24 mouse cellular contexts compared by ENCODE assay signal in genomic region chr3:129375087-129375486, GRCm38 (mm10). TPM values are rescaled to one million over a fixed set of nuclear protein-coding genes. Genes with fewer than 3 reads are reported as not detected.
DNase-seq lines count a peak whose midpoint lies in the region; ATAC-seq and TF ChIP-seq lines count a peak whose summit lies in the region.
"Had no signal": no experiment of that assay in that cellular context is flagged by ENCODE, and none has a peak within 500 bp of the region (broad histone marks: within the 10 kb centered on the region; RNA-seq: fewer than 3 reads in every experiment).

No protein-coding gene starts in this region.

- H3K4me2 ChIP-seq in CH12.LX (ENCODE audit: insufficient read depth, low read depth, poor library complexity, severe bottlenecking): no peak overlapping the region
- H3K4me2 ChIP-seq: embryonic facial prominence, embryonic 13.5 days; embryonic facial prominence, embryonic 15.5 days; forebrain, embryonic 13.5 days; forebrain, embryonic 15.5 days had no signal

- H3K4me1 ChIP-seq in CH12.LX (ENCODE audit: control insufficient read depth in 1 of 2, insufficient read depth in 2 of 2): peaks cover 2 to 12% of the 10 kb centered on the region in 2 experiments; a peak in 2 of 4 replicates
- H3K4me1 ChIP-seq: forebrain, embryonic 13.5 days; forebrain, embryonic 15.5 days had no signal

- TF ChIP-seq RAD21 in CH12.LX (IDR thresholded peaks at IDR 0.05; ENCODE audit: low read depth, low read length): no peak

- no peaks in the 10 kb centered on the region for H3K36me3 ChIP-seq in CH12.LX (replicated peaks in 1 of 2; ENCODE audit: control insufficient read depth in 1 of 2, insufficient read depth in 1 of 2, low read length in 1 of 2)
- H3K36me3 ChIP-seq: embryonic facial prominence, embryonic 13.5 days; embryonic facial prominence, embryonic 15.5 days; forebrain, embryonic 15.5 days; G1E had no signal

- H3K4me3 ChIP-seq in CH12.LX (replicated peaks in 1 of 3; ENCODE audit: low read depth in 2 of 3, low read length in 2 of 3, poor library complexity in 1 of 3): no peak overlapping the region
- H3K4me3 ChIP-seq: embryonic facial prominence, embryonic 13.5 days; embryonic facial prominence, embryonic 15.5 days; forebrain, embryonic 13.5 days; forebrain, embryonic 15.5 days had no signal

- dilution Hi-C loops in CH12.LX (cut with MboI; ENCODE audit: extremely low pct_ligation_motif_present, extremely low pct_unique_long_range_greater_than_20kb, low sequenced_read_pairs): no loop called here

- no peaks in the 10 kb centered on the region for H3K27me3 ChIP-seq in CH12.LX (replicated peaks)
- H3K27me3 ChIP-seq: embryonic facial prominence, embryonic 13.5 days; embryonic facial prominence, embryonic 15.5 days; forebrain, embryonic 13.5 days; forebrain, embryonic 15.5 days; Patski had no signal

- H3K9ac ChIP-seq in CH12.LX (ENCODE audit: insufficient read depth, low read depth): no peak overlapping the region
- H3K9ac ChIP-seq: embryonic facial prominence, embryonic 13.5 days; embryonic facial prominence, embryonic 15.5 days; forebrain, embryonic 13.5 days; forebrain, embryonic 15.5 days; forebrain, postnatal 0 days had no signal

- no peak overlapping the region for H3K27ac ChIP-seq in CH12.LX (ENCODE audit: insufficient read depth, low read depth)
- H3K27ac ChIP-seq: embryonic facial prominence, embryonic 13.5 days; embryonic facial prominence, embryonic 15.5 days; forebrain, embryonic 13.5 days; forebrain, embryonic 15.5 days had no signal

- peak; percentile 4 for DNase-seq in CD4-positive, CD25-positive, alpha-beta regulatory T cell, adult 2 months (ENCODE audit: low read depth, low spot score)
- DNase-seq in CH12.LX (ENCODE audit: extremely low read depth): no peak
- DNase-seq: adrenal gland, adult 8-10 months; adrenal gland, postnatal 14 days; adrenal gland, postnatal 36 days; B cell, adult 2 months; cerebellum, adult 11-12 months; cerebellum, adult 8-10 months; cerebellum, adult 9-11 months; cerebellum, postnatal 14 days; cerebellum, postnatal 36 days; embryo, embryonic 11 days; forebrain, postnatal 0 days had no signal

- in situ Hi-C loops in CH12.LX (cut with MboI; ENCODE audit: low pct_ligation_motif_present, low pct_unique_long_range_greater_than_20kb, low sequenced_read_pairs): no loop called here

- H3K9me3 ChIP-seq in CH12.LX (replicated peaks; ENCODE audit: low read length): no peaks in the 10 kb centered on the region
- H3K9me3 ChIP-seq: embryonic facial prominence, embryonic 13.5 days; embryonic facial prominence, embryonic 15.5 days; forebrain, embryonic 13.5 days; forebrain, embryonic 15.5 days had no signal

- ATAC-seq in CD4-positive, CD25-positive, alpha-beta regulatory T cell, adult 4 months: no peak
- ATAC-seq in inflammation-experienced regulatory T-cells, adult 6 months: peak; percentile 11
- ATAC-seq in erythroblast, adult 5-6 weeks (replicated peaks; ENCODE audit: low FRiP score, poor library complexity, severe bottlenecking): no peak
- ATAC-seq: activated CD4-positive, CD25-positive, alpha-beta regulatory T cell, adult 4 months; forebrain, embryonic 13.5 days; forebrain, embryonic 15.5 days; forebrain, postnatal 0 days; Patski had no signal

- no peak for TF ChIP-seq POLR2A in CH12.LX (IDR thresholded peaks at IDR 0.05; ENCODE audit: low read depth, low read length)

- no peaks in the 10 kb centered on the region for H3K79me2 ChIP-seq in CH12.LX (replicated peaks; ENCODE audit: control insufficient read depth, extremely low read depth, insufficient read depth, poor library complexity, severe bottlenecking)

- TF ChIP-seq EP300 in CH12.LX (IDR thresholded peaks at IDR 0.05; ENCODE audit: low read length): no peak

- TF ChIP-seq CTCF in CH12.LX (conservative IDR thresholded peaks at IDR 0.05 in 1 of 2, IDR thresholded peaks at IDR 0.05 in 1 of 2; ENCODE audit: low read depth in 2 of 2, low read length in 2 of 2): no peak

TF ChIP-seq in CH12.LX, 34 proteins besides CTCF, POLR2A, EP300 and RAD21:
- no peak for TF ChIP-seq GABPA (IDR thresholded peaks at IDR 0.05; ENCODE audit: insufficient replicate concordance, low read depth, low read length)
- peak; percentile 74 for TF ChIP-seq MAFK (IDR thresholded peaks at IDR 0.05; ENCODE audit: insufficient replicate concordance, low read length)

RNA-seq across cellular contexts. Expression of gene Enpep, which starts 42.6 kb away (rescaled TPM):
- under 1 TPM; 0.34 to 0.50 TPM for polyA plus RNA-seq in CD4-positive, CD25-positive, alpha-beta regulatory T cell, adult 4 months (2017; shearing (Covaris generic))
- total RNA-seq in CH12.LX (2012; rRNA removed) (not detected in 2 replicates), CH12.LX (2014; rRNA removed) (not detected in 2 replicates)
- 0.10 TPM in 1 of 2 replicates, not detected in the other for polyA plus RNA-seq in CH12.LX (2012; ENCODE audit: insufficient read length, low read depth)
- polyA plus RNA-seq in inflammation-experienced regulatory T-cells, adult 6 months (2017; shearing (Covaris generic)): not detected
- total RNA-seq in erythroblast, adult 5-6 weeks (2015; ENCODE audit: low replicate concordance): not detected in 2 replicates
- total RNA-seq in erythroblast, adult 5-6 weeks (2017; ENCODE audit: low replicate concordance): not detected in 2 replicates
- total RNA-seq: common myeloid progenitor, adult 5-6 weeks had no signal
- polyA plus RNA-seq: activated CD4-positive, CD25-positive, alpha-beta regulatory T cell, adult 4 months; G1E had no signal
